Mouse (Mus musculus): ENCODE data around the gene Baiap2. TPM values are rescaled to one million over a fixed set of nuclear protein-coding genes. Genes with fewer than 3 reads are reported as not detected.

The Baiap2 gene
- polyA plus RNA-seq, 1 experiment from 2014 or later = 17.5 TPM

DNA sequence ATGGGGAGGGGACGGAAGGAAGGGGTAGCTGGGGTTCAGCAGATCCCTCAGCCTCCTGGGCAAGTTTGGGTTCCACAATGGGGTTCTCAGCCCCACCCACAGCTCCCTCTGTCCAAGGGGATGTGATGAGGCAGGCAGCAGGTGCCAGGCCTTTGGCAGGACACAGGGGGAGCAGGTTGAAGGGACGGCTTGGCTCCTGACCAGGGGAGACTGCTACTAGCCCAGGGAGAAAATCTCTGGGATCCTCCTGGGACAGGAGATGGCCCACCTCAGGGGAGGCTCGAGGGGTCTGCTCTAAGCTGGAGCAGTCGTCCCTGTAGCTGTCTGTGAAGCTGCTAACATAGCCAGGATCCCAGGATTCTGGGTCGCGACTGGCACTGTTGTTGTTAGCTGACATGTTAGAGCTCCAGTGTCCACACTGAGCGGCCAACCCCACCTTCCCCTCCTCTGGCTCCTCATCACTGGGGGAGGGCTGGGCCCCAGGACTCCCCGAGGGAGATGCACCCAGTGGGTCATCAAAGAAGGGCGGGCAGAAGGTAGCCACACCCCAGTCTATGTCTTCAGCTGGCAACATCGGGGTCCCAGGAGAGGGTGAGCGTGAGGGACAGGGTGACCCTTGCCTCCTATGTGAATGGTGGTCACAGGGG, 68.7 kb downstream of the Baiap2 start:
- Histone ChIP-seq H3K9me3 (no peaks in the 10 kb centered on the region), H3K27me3 (peaks cover 24% of the 10 kb centered on the region), H3K27ac (no peak overlapping the region), H3K4me2 (peak overlapping the region; percentile 39; the same call in 1 of the 2 replicates), H3K4me1 (replicated peaks) (peaks cover 13% of the 10 kb centered on the region), H3K36me3 (peaks cover 10% of the 10 kb centered on the region; the same call in 1 of the 2 replicates), H3K9ac (replicated peaks) (no peak overlapping the region), H3K4me3 (replicated peaks) (0 out of 2 replicates have a peak overlapping the region, but pooled peaks have one; percentile 0)
- no peak for ATAC-seq (ENCODE audit: insufficient number of reproducible peaks, insufficient read depth, low FRiP score, low TSS enrichment, low read depth)
- WGBS = 70% methylated on average over 11 of the region's 11 CpGs

DNA sequence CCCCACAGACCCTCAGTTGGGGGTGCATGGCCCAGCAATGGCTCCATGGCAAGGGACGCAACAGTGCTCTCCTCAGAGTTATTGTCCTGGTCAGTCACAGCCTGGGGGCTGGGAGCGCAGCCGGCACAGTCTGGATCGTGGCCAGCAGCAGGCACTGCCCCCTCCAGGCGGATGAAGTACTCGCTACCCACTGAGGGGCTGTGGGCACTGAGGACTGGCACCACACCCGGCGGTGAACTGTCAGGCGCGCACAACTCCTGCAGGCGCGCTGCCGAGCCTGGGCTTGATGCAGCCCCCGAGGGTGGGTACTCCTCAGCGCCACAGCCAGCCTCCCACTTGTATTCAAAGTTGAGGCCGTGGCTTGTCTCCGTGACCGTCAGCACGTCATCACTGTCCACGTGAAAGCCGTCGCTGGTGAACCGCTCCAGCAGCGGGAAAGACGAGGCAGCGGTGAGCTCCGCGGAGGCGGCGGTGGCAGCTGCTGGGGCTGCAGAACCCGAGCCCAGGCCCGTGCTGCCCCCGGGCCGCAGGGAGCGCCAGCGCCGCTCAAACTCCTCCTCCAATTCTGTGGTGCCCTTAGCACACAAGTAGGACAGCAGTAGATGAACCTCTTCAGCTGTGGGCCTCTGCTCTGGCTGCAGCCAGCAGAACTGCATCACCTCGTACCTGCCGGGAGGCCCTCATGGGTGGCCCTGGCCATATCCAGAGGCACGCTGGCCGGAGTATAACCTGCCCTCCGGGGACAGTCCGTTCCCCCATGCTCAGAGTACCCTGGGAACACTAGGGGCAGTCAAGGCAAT, 69.4 kb downstream of the Baiap2 start:
- Histone ChIP-seq H3K9ac (replicated peaks) (no peak overlapping the region; the same call in 1 of the 2 replicates), H3K27ac (no peak overlapping the region), H3K36me3 (peaks cover 10% of the 10 kb centered on the region; the same call in 1 of the 2 replicates), H3K4me1 (replicated peaks) (peaks cover 13% of the 10 kb centered on the region), H3K4me3 (replicated peaks) (peak overlapping the region; percentile 0), H3K27me3 (peaks cover 24% of the 10 kb centered on the region), H3K4me2 (peak overlapping the region; percentile 39), H3K9me3 (no peaks in the 10 kb centered on the region)
- WGBS = 40% methylated on average over 42 of the region's 43 CpGs
- no peak for ATAC-seq (ENCODE audit: insufficient number of reproducible peaks, insufficient read depth, low FRiP score, low TSS enrichment, low read depth)

- Histone ChIP-seq H3K4me2 (no peak overlapping the region), H3K9me3 (no peaks in the 10 kb centered on the region), H3K9ac (replicated peaks) (no peak overlapping the region; the same call in 1 of the 2 replicates), H3K36me3 (peaks cover 10% of the 10 kb centered on the region; the same call in 1 of the 2 replicates), H3K27ac (no peak overlapping the region), H3K27me3 (peaks cover 24% of the 10 kb centered on the region), H3K4me1 (replicated peaks) (peaks cover 13% of the 10 kb centered on the region), H3K4me3 (replicated peaks) (no peak overlapping the region)
- ATAC-seq (ENCODE audit: insufficient number of reproducible peaks, insufficient read depth, low FRiP score, low TSS enrichment, low read depth) = no peak
- WGBS = 84% methylated on average over 13 of the region's 13 CpGs
Measured at GRCm38 (mm10) chr11:120012702-120013101, 70.1 kb downstream of the Baiap2 start.

DNA sequence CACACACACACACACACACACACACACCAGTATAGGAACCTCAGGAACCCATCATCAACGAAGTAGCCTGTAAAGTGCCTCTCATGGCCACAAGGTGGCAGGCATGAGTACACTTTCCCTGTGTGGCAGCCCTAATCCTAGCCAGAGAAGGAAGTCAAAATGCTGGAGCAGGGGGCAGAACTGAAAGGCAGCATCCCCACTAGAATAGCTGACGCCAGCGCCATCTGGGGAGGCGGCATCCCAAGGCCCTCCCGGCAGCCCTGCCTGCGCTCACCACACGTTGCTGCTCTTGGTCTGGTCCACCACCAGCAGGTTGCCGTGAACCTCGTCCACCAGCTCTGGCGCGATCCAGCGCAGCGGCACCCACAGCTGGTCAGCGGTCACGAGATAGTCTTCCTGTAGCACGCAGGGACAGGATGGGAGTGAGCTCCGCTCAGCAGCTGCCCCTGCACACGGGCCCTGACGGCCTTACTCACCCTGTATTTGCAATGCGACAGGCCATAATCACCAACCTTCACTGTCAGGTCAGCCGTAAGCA, 70.7 kb downstream of the Baiap2 start:
- 12% methylated on average over 21 of the region's 21 CpGs for WGBS
- peaks cover 24% of the 10 kb centered on the region for H3K27me3 ChIP-seq
- H3K4me2 ChIP-seq = peak overlapping the region; percentile 65
- peaks cover 13% of the 10 kb centered on the region for H3K4me1 ChIP-seq (replicated peaks)
- peak overlapping the region; percentile 35 for H3K4me3 ChIP-seq (replicated peaks)
- peak; percentile 45; the same call in 1 of the 2 replicates for ATAC-seq (ENCODE audit: insufficient number of reproducible peaks, insufficient read depth, low FRiP score, low TSS enrichment, low read depth)
- peaks cover 10% of the 10 kb centered on the region; the same call in 1 of the 2 replicates for H3K36me3 ChIP-seq
- H3K9me3 ChIP-seq = no peaks in the 10 kb centered on the region
- peak overlapping the region; percentile 60; the same call in 1 of the 2 replicates for H3K9ac ChIP-seq (replicated peaks)
- H3K27ac ChIP-seq = peak overlapping the region; percentile 45; the same call in 1 of the 2 replicates

GRCm38 (mm10) chr11:120014758-120015157, 72.2 kb downstream of the Baiap2 start:
- ATAC-seq (ENCODE audit: insufficient number of reproducible peaks, insufficient read depth, low FRiP score, low TSS enrichment, low read depth) = no peak
- no peak overlapping the region for H3K9ac ChIP-seq (replicated peaks)
- H3K4me1 ChIP-seq (replicated peaks) = peaks cover 25% of the 10 kb centered on the region
- WGBS = 95% methylated on average over 4 of the region's 4 CpGs
- no peak overlapping the region for H3K27ac ChIP-seq
- H3K36me3 ChIP-seq = peaks cover 10% of the 10 kb centered on the region; the same call in 1 of the 2 replicates
- no peak overlapping the region for H3K4me2 ChIP-seq
- no peak overlapping the region for H3K4me3 ChIP-seq (replicated peaks)
- peaks cover 24% of the 10 kb centered on the region for H3K27me3 ChIP-seq
- H3K9me3 ChIP-seq = no peaks in the 10 kb centered on the region

GRCm38 (mm10) chr11:120017011-120017410, 74.4 kb downstream of the Baiap2 start:
- H3K27me3 ChIP-seq = peaks cover 8% of the 10 kb centered on the region
- WGBS = 85% methylated on average over 8 of the region's 8 CpGs
- H3K4me3 ChIP-seq (replicated peaks) = no peak overlapping the region
- H3K4me2 ChIP-seq = no peak overlapping the region
- H3K27ac ChIP-seq = no peak overlapping the region
- no peak overlapping the region for H3K9ac ChIP-seq (replicated peaks)
- H3K4me1 ChIP-seq (replicated peaks) = peaks cover 32% of the 10 kb centered on the region
- peaks cover 2% of the 10 kb centered on the region; the same call in 1 of the 2 replicates for H3K36me3 ChIP-seq
- H3K9me3 ChIP-seq = no peaks in the 10 kb centered on the region
- ATAC-seq (ENCODE audit: insufficient number of reproducible peaks, insufficient read depth, low FRiP score, low TSS enrichment, low read depth) = no peak

- Histone ChIP-seq H3K4me1 (replicated peaks) (peaks cover 36% of the 10 kb centered on the region), H3K4me2 (no peak overlapping the region), H3K27ac (0 out of 2 replicates have a peak overlapping the region, but pooled peaks have one; percentile 50), H3K9ac (replicated peaks) (peak overlapping the region; percentile 18; the same call in 1 of the 2 replicates), H3K27me3 (no peaks in the 10 kb centered on the region), H3K36me3 (no peaks in the 10 kb centered on the region), H3K4me3 (replicated peaks) (no peak overlapping the region), H3K9me3 (no peaks in the 10 kb centered on the region)
- 61% methylated on average over 23 of the region's 23 CpGs for WGBS
- no peak for ATAC-seq (ENCODE audit: insufficient number of reproducible peaks, insufficient read depth, low FRiP score, low TSS enrichment, low read depth)
Measured at GRCm38 (mm10) chr11:120019542-120020440, 77.2 kb downstream of the Baiap2 start.

DNA sequence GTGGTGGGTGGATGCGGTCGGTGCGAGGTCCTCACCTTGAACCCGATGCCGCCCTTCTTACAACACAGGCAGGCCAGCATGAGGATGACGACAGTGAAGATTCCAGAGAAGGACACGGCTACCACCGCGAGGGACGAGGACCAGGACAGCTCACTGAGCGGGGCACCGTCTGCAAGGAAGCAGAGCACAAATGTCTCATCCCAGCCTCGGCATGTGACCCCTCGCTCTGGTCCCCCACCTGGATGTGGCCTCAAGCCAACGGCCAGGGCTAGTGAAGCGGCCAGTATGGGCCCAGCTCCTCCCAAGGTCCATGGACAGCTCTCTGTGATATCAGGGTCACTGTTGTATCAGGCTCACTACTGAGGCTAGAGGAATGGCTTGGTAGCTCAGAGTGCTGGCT, 78.8 kb downstream of the Baiap2 start:
- Histone ChIP-seq H3K9me3 (no peaks in the 10 kb centered on the region), H3K27me3 (no peaks in the 10 kb centered on the region), H3K4me1 (replicated peaks) (peaks cover 36% of the 10 kb centered on the region), H3K27ac (no peak overlapping the region), H3K9ac (replicated peaks) (no peak overlapping the region), H3K36me3 (no peaks in the 10 kb centered on the region), H3K4me3 (replicated peaks) (no peak overlapping the region), H3K4me2 (no peak overlapping the region)
- 89% methylated on average over 16 of the region's 16 CpGs for WGBS
- no peak for ATAC-seq (ENCODE audit: insufficient number of reproducible peaks, insufficient read depth, low FRiP score, low TSS enrichment, low read depth)

DNA sequence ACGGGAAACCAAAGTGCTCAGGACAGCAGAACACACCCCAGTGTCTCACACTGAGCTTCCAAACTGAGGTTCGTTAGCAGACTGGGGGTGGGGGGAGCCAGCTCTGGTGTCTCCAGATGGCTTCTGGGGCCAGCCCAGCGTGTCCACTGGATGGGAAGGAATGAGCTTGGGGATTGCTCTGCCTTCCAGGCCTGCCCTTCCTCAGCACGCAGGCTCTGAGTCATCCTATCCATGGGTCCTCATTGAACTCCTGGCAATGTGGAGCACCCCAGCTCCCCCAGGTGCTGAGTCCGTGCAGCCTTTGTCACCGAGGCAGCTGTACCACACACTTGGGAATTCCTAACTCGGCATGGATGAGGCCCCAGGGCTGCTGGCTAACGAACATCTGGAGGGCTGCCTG, 79.7 kb downstream of the Baiap2 start:
- Histone ChIP-seq H3K36me3 (no peaks in the 10 kb centered on the region), H3K4me2 (no peak overlapping the region), H3K9ac (replicated peaks) (no peak overlapping the region), H3K27me3 (no peaks in the 10 kb centered on the region), H3K4me1 (replicated peaks) (peaks cover 38% of the 10 kb centered on the region), H3K4me3 (replicated peaks) (no peak overlapping the region), H3K9me3 (no peaks in the 10 kb centered on the region), H3K27ac (no peak overlapping the region)
- ATAC-seq (ENCODE audit: insufficient number of reproducible peaks, insufficient read depth, low FRiP score, low TSS enrichment, low read depth) = no peak
- WGBS = 43% methylated on average over 8 of the region's 8 CpGs

DNA sequence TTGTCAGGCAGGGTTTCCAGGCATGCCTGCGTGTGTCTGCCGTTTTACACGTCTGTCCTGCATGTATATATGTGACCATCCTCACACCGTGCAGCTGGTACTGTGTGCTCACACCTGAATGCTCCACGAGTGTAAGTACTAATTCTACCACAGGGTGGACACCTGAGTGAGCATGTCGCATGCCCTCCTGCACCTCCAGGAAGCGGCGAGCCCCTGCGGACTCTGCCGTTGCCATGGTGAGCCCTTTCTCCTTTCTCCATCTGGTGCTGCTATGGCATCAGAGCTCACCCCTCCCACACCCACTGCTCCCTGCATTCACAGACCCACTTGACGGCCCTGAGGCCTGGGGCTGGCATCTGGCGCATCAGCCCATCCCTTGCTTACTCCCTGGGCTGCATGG, 80.3 kb downstream of the Baiap2 start:
- Histone ChIP-seq H3K4me2 (no peak overlapping the region), H3K36me3 (no peaks in the 10 kb centered on the region), H3K27me3 (no peaks in the 10 kb centered on the region), H3K9ac (replicated peaks) (0 out of 2 replicates have a peak overlapping the region, but pooled peaks have one; percentile 42), H3K9me3 (no peaks in the 10 kb centered on the region), H3K4me3 (replicated peaks) (no peak overlapping the region), H3K4me1 (replicated peaks) (peaks cover 38% of the 10 kb centered on the region), H3K27ac (no peak overlapping the region)
- 64% methylated on average over 12 of the region's 12 CpGs for WGBS
- ATAC-seq (ENCODE audit: insufficient number of reproducible peaks, insufficient read depth, low FRiP score, low TSS enrichment, low read depth) = no peak

All from limb, embryonic 12.5 days (tissue).